Mouse (Mus musculus) lung, postnatal 0 days (tissue): ENCODE data around the gene Lysmd4. TPM values are rescaled to one million over a fixed set of nuclear protein-coding genes. Genes with fewer than 3 reads are reported as not detected.

Experiments
- ATAC-seq: fragments of 200-750 bp; cut with Nextera tagmentation; 2 replicates; pipeline ENCODE4 v1.8.0; 2017; ENCODE audit warnings: moderate library complexity
- DNase-seq: peaks from one replicate; pipeline ENCODE4 v3.0.0-alpha.2; 2016; ENCODE audit warnings: low spot score
- H3K27ac ChIP-seq: fragments of 300-500 bp; sonication (generic); 2 replicates; pipeline ENCODE4 v1.5.1; 2014; ENCODE audit warnings: antibody characterized with exemption, mild to moderate bottlenecking, low read length, mixed read lengths
- H3K27me3 ChIP-seq: fragments of 300-500 bp; sonication (generic); replicated peaks from 2 replicates; pipeline ENCODE4 v1.6.1; 2014; ENCODE audit warnings: low read length, mixed read lengths; ENCODE audit not compliant: insufficient read depth
- H3K36me3 ChIP-seq: fragments of 300-500 bp; sonication (generic); 2 replicates; pipeline ENCODE4 v1.6.1; 2014; ENCODE audit warnings: low read length, mixed read lengths; ENCODE audit not compliant: insufficient read depth
- H3K4me1 ChIP-seq: fragments of 300-500 bp; sonication (generic); 2 replicates; pipeline ENCODE4 v1.6.1; 2014; ENCODE audit warnings: antibody characterized with exemption, low read depth, low read length, mixed read lengths; ENCODE audit not compliant: insufficient read depth
- H3K4me2 ChIP-seq: fragments of 300-500 bp; sonication (generic); replicated peaks from 2 replicates; pipeline ENCODE4 v1.6.1; 2014; ENCODE audit warnings: low read depth, mild to moderate bottlenecking, low read length, moderate library complexity, mixed read lengths
- H3K4me3 ChIP-seq: fragments of 300-500 bp; sonication (generic); 2 replicates; pipeline ENCODE4 v1.5.1; 2014; ENCODE audit warnings: low read depth, low read length
- H3K9ac ChIP-seq: fragments of 300-500 bp; sonication (generic); replicated peaks from 2 replicates; pipeline ENCODE4 v1.6.1; 2014; ENCODE audit warnings: low read depth, mild to moderate bottlenecking
- H3K9me3 ChIP-seq: fragments of 300-500 bp; sonication (generic); 2 replicates; pipeline ENCODE4 v1.6.1; 2016; ENCODE audit warnings: low read length, mixed read lengths
- CTCF ChIP-seq: IDR thresholded peaks from 2 replicates; pipeline ENCODE4 v1.5.1; 2016; ENCODE audit warnings: antibody characterized with exemption, mild to moderate bottlenecking
- EP300 ChIP-seq: IDR thresholded peaks from 2 replicates; pipeline ENCODE4 v1.6.1; 2016; ENCODE audit warnings: antibody characterized with exemption, mild to moderate bottlenecking, control low read depth
- WGBS: fragments of 180-500 bp; shearing (Covaris S2); extraction: QIAGEN DNeasy Blood & Tissue Kit; methylation state at CpG from one replicate; pipeline ENCODE4 v1.1.7; 2014; 5-methylcytosine and 5-hydroxymethylcytosine counted together
- polyA plus RNA-seq: library from polyadenylated mRNA; unstranded; fragments of >200 nt; fragmentation: Nextera tagmentation; extraction: Ambion mirVana; gene quantifications from 2 replicates; pipeline ENCODE4 v1.2.1, GENCODE M21; 2015

The Lysmd4 gene
- polyA plus RNA-seq, 1 experiment from 2014 or later: 10.8 TPM

DNA sequence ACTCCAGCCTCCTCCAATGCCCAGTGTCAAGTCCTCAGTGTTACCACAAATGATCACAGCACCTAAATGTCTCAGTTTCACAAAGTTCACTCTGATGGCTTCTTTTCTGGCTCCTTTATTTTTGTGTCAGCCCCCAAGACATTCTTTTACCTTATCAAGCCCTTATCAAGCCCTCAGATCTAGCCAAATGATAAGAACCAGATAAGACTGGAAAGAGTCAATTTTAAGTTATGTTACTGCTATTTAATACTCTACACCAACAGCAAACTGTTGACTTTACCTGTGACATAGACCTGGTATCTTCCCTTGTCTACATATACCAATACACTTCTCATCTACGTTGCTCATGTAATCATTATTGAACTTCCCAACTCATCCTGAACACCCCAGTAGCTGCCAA, 74.1 kb downstream of the Lysmd4 start:
- H3K4me3 ChIP-seq: no peak overlapping the region
- 57% methylated on average over 1 of the region's 1 CpGs for WGBS

DNA sequence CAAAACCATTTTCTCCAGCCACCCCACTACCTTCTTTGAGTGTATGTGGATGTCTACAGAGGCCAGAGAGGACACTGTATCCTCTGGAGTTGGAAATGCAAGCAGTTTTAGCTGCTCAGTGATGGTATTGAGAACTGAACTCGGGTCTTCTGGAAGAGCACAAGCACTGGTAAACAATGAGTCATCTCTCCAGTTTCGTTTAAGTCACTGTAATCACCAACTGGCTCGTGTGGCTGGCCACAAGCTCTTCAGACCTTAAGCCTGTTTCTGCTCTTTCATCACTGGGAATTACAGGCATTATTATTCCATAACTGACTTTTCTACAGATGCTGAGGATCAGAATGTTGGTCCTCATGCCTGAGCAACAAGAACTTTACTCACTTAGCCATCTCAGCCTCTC, 82.6 kb downstream of the Lysmd4 start:
- Histone ChIP-seq H3K4me3 (no peak overlapping the region), H3K27me3 (no peaks in the 10 kb centered on the region), H3K9ac (no peak overlapping the region), H3K27ac (no peak overlapping the region), H3K36me3 (no peaks in the 10 kb centered on the region; the same call in 1 of the 2 replicates), H3K4me1 (no peaks in the 10 kb centered on the region), H3K9me3 (no peaks in the 10 kb centered on the region), H3K4me2 (no peak overlapping the region)
- 35% methylated on average over 3 of the region's 3 CpGs for WGBS
- ATAC-seq: no peak
- no peak for TF ChIP-seq CTCF
- no peak for TF ChIP-seq EP300
- peak; percentile 12 for DNase-seq

More for the DNA sequence above, 74.1 kb downstream of the Lysmd4 start:
- H3K27me3 ChIP-seq: no peaks in the 10 kb centered on the region
- H3K4me1 ChIP-seq: peaks cover 3% of the 10 kb centered on the region; the same call in 1 of the 2 replicates
- ATAC-seq (no peak), DNase-seq (no peak)
- H3K4me2 ChIP-seq: no peak overlapping the region
- 0 out of 2 replicates have a peak, but pooled peaks cover 4% of the 10 kb centered on the region for H3K36me3 ChIP-seq
- no peak overlapping the region for H3K9ac ChIP-seq
- H3K27ac ChIP-seq: no peak overlapping the region
- no peak for TF ChIP-seq CTCF
- no peak for TF ChIP-seq EP300
- H3K9me3 ChIP-seq: no peaks in the 10 kb centered on the region

DNA sequence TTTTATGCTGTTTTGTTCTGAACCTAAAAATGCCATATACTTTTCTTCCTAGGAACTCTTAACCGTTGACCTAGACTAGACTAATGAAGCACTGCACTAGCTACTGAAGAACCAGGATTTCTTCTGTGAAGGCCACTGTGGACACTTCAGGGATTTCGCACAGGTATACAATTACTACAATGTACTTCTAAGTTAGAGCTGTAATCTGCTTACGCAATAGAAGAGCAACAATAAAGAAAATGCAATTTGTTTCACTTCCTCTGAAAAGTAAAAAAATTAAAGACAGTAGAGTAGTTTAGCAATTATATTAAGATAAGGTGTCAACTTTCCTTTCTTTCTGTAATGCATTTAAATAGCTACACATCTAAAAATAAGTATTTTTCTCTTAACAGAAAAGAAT, 84.7 kb downstream of the Lysmd4 start:
- no peaks in the 10 kb centered on the region for H3K27me3 ChIP-seq
- DNase-seq (no peak), ATAC-seq (no peak)
- no peak overlapping the region for H3K9ac ChIP-seq
- H3K27ac ChIP-seq: no peak overlapping the region
- no peak overlapping the region for H3K4me3 ChIP-seq
- H3K9me3 ChIP-seq: no peaks in the 10 kb centered on the region
- TF ChIP-seq EP300 (no peak), CTCF (no peak)
- H3K36me3 ChIP-seq: no peaks in the 10 kb centered on the region; the same call in 1 of the 2 replicates
- 83% methylated on average over 3 of the region's 3 CpGs for WGBS
- no peak overlapping the region for H3K4me2 ChIP-seq
- H3K4me1 ChIP-seq: no peaks in the 10 kb centered on the region; the same call in 1 of the 2 replicates

DNA sequence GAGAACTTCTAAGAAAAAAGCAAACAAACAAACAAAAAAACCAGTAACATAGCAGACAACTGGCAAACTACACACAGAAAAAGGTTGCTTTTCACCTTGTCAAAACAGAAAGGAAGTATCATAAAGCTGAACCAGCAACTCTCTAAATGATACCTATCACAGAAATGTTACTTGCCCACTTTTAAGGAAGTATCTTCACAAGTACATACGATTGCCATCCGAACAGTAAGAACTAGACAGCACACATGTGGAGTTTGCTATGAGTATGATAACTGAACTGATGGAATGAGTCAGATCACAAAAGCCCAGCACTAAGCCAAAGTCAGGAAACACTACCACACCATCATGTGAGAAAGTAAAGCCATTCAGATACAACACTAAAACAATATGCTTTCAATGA, 85.8 kb downstream of the Lysmd4 start:
- no peak overlapping the region for H3K4me2 ChIP-seq
- 88% methylated on average over 2 of the region's 2 CpGs for WGBS
- no peaks in the 10 kb centered on the region; the same call in 1 of the 2 replicates for H3K36me3 ChIP-seq
- no peaks in the 10 kb centered on the region; the same call in 1 of the 2 replicates for H3K4me1 ChIP-seq
- H3K9ac ChIP-seq: no peak overlapping the region
- no peak for DNase-seq
- no peak overlapping the region for H3K27ac ChIP-seq
- no peak for TF ChIP-seq EP300
- no peak for TF ChIP-seq CTCF
- no peak for ATAC-seq
- H3K27me3 ChIP-seq: no peaks in the 10 kb centered on the region
- no peak overlapping the region for H3K4me3 ChIP-seq
- no peaks in the 10 kb centered on the region for H3K9me3 ChIP-seq

DNA sequence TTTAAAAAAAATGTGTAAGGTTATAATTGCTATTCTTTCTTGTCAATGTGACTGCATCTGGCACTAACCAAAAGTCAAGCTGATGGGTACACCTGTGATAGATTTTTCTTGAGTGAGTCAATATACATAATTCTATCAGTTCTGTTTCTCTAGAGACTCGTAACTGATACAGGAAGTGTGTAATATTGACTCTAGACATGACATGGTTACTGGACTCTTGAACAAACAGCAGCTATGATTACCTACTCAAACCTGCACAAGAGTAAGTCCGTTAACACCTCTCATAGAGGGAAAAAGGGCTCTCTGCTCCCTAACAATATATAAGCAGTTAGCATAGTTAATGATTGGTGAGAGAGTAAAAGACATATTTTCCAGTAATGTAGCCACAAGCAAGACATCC, 87.8 kb downstream of the Lysmd4 start:
- no peak overlapping the region for H3K27ac ChIP-seq
- WGBS: 62% methylated on average over 2 of the region's 2 CpGs
- H3K4me1 ChIP-seq: no peaks in the 10 kb centered on the region; the same call in 1 of the 2 replicates
- DNase-seq (peak; percentile 21), ATAC-seq (no peak)
- no peaks in the 10 kb centered on the region for H3K36me3 ChIP-seq
- H3K9ac ChIP-seq: no peak overlapping the region
- no peaks in the 10 kb centered on the region for H3K9me3 ChIP-seq
- H3K4me2 ChIP-seq: no peak overlapping the region
- no peak overlapping the region for H3K4me3 ChIP-seq
- no peaks in the 10 kb centered on the region for H3K27me3 ChIP-seq
- TF ChIP-seq CTCF: no peak
- no peak for TF ChIP-seq EP300

DNA sequence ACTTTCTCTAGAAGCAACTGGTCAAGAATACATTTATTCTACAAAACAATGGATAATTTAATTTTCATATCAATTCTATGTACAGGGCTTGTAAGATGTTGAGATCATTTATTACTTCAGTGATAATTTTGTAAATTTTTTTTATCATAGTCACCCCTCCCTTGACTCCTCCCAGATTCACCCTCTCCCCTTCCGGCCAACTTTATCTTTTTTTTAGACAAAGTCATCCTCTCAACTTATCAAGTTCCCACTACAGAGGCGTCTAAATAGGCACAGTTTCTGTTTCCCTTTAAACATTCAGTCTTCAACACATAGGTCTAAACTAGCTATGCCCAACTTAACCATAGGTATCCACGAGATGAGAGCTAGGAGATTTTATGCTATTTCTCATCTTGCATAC, 90.9 kb downstream of the Lysmd4 start:
- Histone ChIP-seq H3K9me3 (no peaks in the 10 kb centered on the region), H3K27ac (no peak overlapping the region), H3K36me3 (no peaks in the 10 kb centered on the region), H3K27me3 (no peaks in the 10 kb centered on the region), H3K9ac (no peak overlapping the region), H3K4me2 (no peak overlapping the region), H3K4me3 (no peak overlapping the region), H3K4me1 (no peaks in the 10 kb centered on the region; the same call in 1 of the 2 replicates)
- TF ChIP-seq EP300 (no peak), CTCF (no peak)
- ATAC-seq (no peak), DNase-seq (no peak)
- WGBS: 79% methylated on average over 3 of the region's 3 CpGs

DNA sequence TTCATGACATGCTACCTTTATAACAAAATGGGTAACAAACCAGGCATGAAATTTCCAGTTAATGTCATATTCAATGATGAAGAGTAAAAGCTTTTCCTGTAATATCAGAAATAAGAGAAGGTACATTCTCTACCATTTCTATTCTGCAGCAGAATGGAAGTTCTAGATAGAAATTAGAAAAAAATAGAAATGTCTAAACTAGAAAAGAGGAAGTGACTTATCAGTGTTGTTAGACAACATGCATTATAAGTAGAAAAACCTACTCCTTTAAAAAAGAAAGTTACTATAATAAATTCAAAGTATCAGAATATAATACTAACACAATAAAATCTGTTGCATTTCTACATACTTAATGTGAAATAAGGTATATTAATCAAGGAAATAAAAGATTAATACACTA, 96.4 kb downstream of the Lysmd4 start:
- H3K27me3 ChIP-seq: no peaks in the 10 kb centered on the region
- TF ChIP-seq CTCF (no peak), EP300 (no peak)
- H3K4me3 ChIP-seq: no peak overlapping the region
- no peaks in the 10 kb centered on the region for H3K9me3 ChIP-seq
- H3K27ac ChIP-seq: no peak overlapping the region
- H3K9ac ChIP-seq: no peak overlapping the region
- no peaks in the 10 kb centered on the region for H3K4me1 ChIP-seq
- no peaks in the 10 kb centered on the region for H3K36me3 ChIP-seq
- no peak for ATAC-seq
- H3K4me2 ChIP-seq: no peak overlapping the region
- no peak for DNase-seq
